In genomic region chr6:136952930-136953329, GRCm38 (mm10) we compare ENCODE assay signal across 31 mouse cellular contexts. TPM values are rescaled to one million over a fixed set of nuclear protein-coding genes. Genes with fewer than 3 reads are reported as not detected.
A peak's percentile ranks its signal among the peaks of the same experiment; 100 is the strongest.
DNase-seq lines count a peak whose midpoint lies in the region; ATAC-seq and TF ChIP-seq lines count a peak whose summit lies in the region.
"Had no signal": no experiment of that assay in that cellular context is flagged by ENCODE, and none has a peak within 500 bp of the region (broad histone marks: within the 10 kb centered on the region; RNA-seq: fewer than 3 reads in every experiment).

No protein-coding gene starts in this region.

- 71% methylated on average over 9 of the region's 9 CpGs for WGBS in lung, postnatal 0 days

- no peaks in the 10 kb centered on the region for H3K27me3 ChIP-seq in lung, postnatal 0 days (replicated peaks; ENCODE audit: insufficient read depth, low read length)
- H3K27me3 ChIP-seq: CH12.LX; embryonic facial prominence, embryonic 12.5 days; forebrain, embryonic 13.5 days; forebrain, embryonic 15.5 days had no signal

- no peak for TF ChIP-seq EP300 in lung, postnatal 0 days (IDR thresholded peaks at IDR 0.05)

- no peak for TF ChIP-seq CTCF in lung, postnatal 0 days (IDR thresholded peaks at IDR 0.05)

- H3K4me3 ChIP-seq in lung, postnatal 0 days (ENCODE audit: low read depth, low read length), result no peak overlapping the region
- H3K4me3 ChIP-seq: embryonic facial prominence, embryonic 10.5 days; embryonic facial prominence, embryonic 12.5 days; forebrain, embryonic 13.5 days; forebrain, embryonic 15.5 days had no signal

- ATAC-seq in lung, postnatal 0 days, result peak; percentile 71
- no peak for ATAC-seq in megakaryocyte, adult 5-6 weeks (ENCODE audit: poor library complexity, severe bottlenecking)
- ATAC-seq: CD4-positive, CD25-positive, alpha-beta regulatory T cell, adult 4 months; forebrain, embryonic 13.5 days; forebrain, embryonic 15.5 days; forebrain, postnatal 0 days had no signal

- peak; percentile 42 for DNase-seq in heart, adult 11 months
- DNase-seq in heart, adult 18-20 months, result no peak
- peak; percentile 69 for DNase-seq in lung, postnatal 0 days (ENCODE audit: low spot score)
- no peak for DNase-seq in lung, postnatal 36 days
- DNase-seq in ZHBTc4 (ENCODE audit: low read depth, low spot score), result peak; percentile 56
- no peak for DNase-seq in embryo, embryonic 9.5 days (ENCODE audit: extremely low spot score)
- DNase-seq: adrenal gland, adult 2 months; adrenal gland, postnatal 10 days; adrenal gland, postnatal 25 days; B cell, adult 2 months; cerebellum, adult 11 months; cerebellum, adult 18-20 months; cerebellum, adult 8-10 months; cerebellum, adult 9-11 months; cerebellum, postnatal 14 days; cerebellum, postnatal 36 days; embryo, embryonic 11 days; forebrain, postnatal 0 days had no signal

- no peak overlapping the region for H3K9ac ChIP-seq in lung, postnatal 0 days (replicated peaks; ENCODE audit: low read depth)
- H3K9ac ChIP-seq: embryonic facial prominence, embryonic 12.5 days; forebrain, embryonic 13.5 days; forebrain, embryonic 15.5 days; forebrain, postnatal 0 days had no signal

- H3K36me3 ChIP-seq in lung, postnatal 0 days (ENCODE audit: insufficient read depth, low read length), result no peaks in the 10 kb centered on the region
- H3K36me3 ChIP-seq: embryonic facial prominence, embryonic 10.5 days; embryonic facial prominence, embryonic 12.5 days; forebrain, embryonic 15.5 days had no signal

- H3K9me3 ChIP-seq in lung, postnatal 0 days (ENCODE audit: low read length), result no peaks in the 10 kb centered on the region
- H3K9me3 ChIP-seq: embryonic facial prominence, embryonic 10.5 days; embryonic facial prominence, embryonic 12.5 days; forebrain, embryonic 13.5 days; forebrain, embryonic 15.5 days had no signal

- no peak overlapping the region for H3K4me2 ChIP-seq in lung, postnatal 0 days (replicated peaks; ENCODE audit: low read depth, low read length)
- H3K4me2 ChIP-seq: embryonic facial prominence, embryonic 12.5 days; forebrain, embryonic 13.5 days; forebrain, embryonic 15.5 days had no signal

- no peaks in the 10 kb centered on the region for H3K4me1 ChIP-seq in lung, postnatal 0 days (ENCODE audit: insufficient read depth, low read depth, low read length)
- H3K4me1 ChIP-seq: embryonic facial prominence, embryonic 10.5 days; embryonic facial prominence, embryonic 12.5 days; forebrain, embryonic 15.5 days had no signal

- H3K27ac ChIP-seq in lung, postnatal 0 days (ENCODE audit: low read length), result no peak overlapping the region
- H3K27ac ChIP-seq: embryonic facial prominence, embryonic 10.5 days; embryonic facial prominence, embryonic 12.5 days; forebrain, embryonic 13.5 days; forebrain, embryonic 15.5 days had no signal

RNA-seq across cellular contexts. Expression of gene Arhgdib, which starts 11.2 kb away (rescaled TPM):
- 10 to 100 TPM; 22.8 to 39.0 TPM for total RNA-seq in heart, adult 18-20 months (2021)
- 68.4 and 70.8 TPM in 2 replicates for polyA plus RNA-seq in lung, postnatal 0 days (2015; fragmentation: Nextera tagmentation; extraction: Ambion mirVana)
- total RNA-seq in megakaryocyte, adult 5-6 weeks (2015), result 3,528 and 3,668 TPM in 2 replicates
- total RNA-seq in megakaryocyte, adult 5-6 weeks (2017), result 1,567 and 1,601 TPM in 2 replicates

RNA-seq across cellular contexts. Expression of gene Pde6h, which starts 29.3 kb away (rescaled TPM):
- not detected for total RNA-seq in heart, adult 18-20 months (2021)
- polyA plus RNA-seq in lung, postnatal 0 days (2015; fragmentation: Nextera tagmentation; extraction: Ambion mirVana), result 0.27 and 0.60 TPM in 2 replicates
- total RNA-seq in megakaryocyte, adult 5-6 weeks (2015), result 0.02 and 0.04 TPM in 2 replicates
- total RNA-seq in megakaryocyte, adult 5-6 weeks (2017), result 0.11 and 0.16 TPM in 2 replicates
- total RNA-seq: adrenal gland, postnatal 4 days; common myeloid progenitor, adult 5-6 weeks; MEL had no signal
- polyA plus RNA-seq: adrenal gland, adult 2 months; embryonic facial prominence, embryonic 10.5 days; embryonic facial prominence, embryonic 12.5 days; embryonic facial prominence, embryonic 14.5 days; forebrain, embryonic 11.5 days; forebrain, embryonic 13.5 days; forebrain, embryonic 15.5 days had no signal

RNA-seq across cellular contexts. Expression of gene Erp27, which starts 30.9 kb away (rescaled TPM):
- not detected for total RNA-seq in heart, adult 18-20 months (2021)
- polyA plus RNA-seq in lung, postnatal 0 days (2015; fragmentation: Nextera tagmentation; extraction: Ambion mirVana), result 0.61 and 0.74 TPM in 2 replicates
- total RNA-seq in megakaryocyte, adult 5-6 weeks (2015), result 1.6 and 3.5 TPM in 2 replicates
- 1.6 and 4.7 TPM in 2 replicates for total RNA-seq in megakaryocyte, adult 5-6 weeks (2017)
- total RNA-seq: adrenal gland, adult 2 months; adrenal gland, postnatal 25 days; ES-E14; MEL had no signal
- polyA plus RNA-seq: adrenal gland, adult 2 months; embryonic facial prominence, embryonic 10.5 days; forebrain, embryonic 11.5 days had no signal

Comparison
In these comparisons a context has a peak if more than half of its experiments do, and no peak if none do; other contexts are left out.
1. DNase-seq: peak in heart, adult 11 months (single experiment), lung, postnatal 0 days (single experiment) and ZHBTc4 (single experiment); none in heart, adult 18-20 months (0 of 2), lung, postnatal 36 days (single experiment) and embryo, embryonic 9.5 days (single experiment).
2. RNA of gene Arhgdib, which starts 11.2 kb away (total RNA-seq): 1,567 to 3,668 TPM in megakaryocyte, adult 5-6 weeks; 22.8 to 39.0 TPM in heart, adult 18-20 months; every median in the first group is over 10 times any median in the second.